Mouse (Mus musculus): ENCODE results near the gene Sept10.

The Sept10 gene

GRCm38 (mm10) chr10:59229205-59229820 lies 7.7 kb upstream of the Sept10 start:
- in situ Hi-C loops (cut with MboI; ENCODE audit: low sequenced_read_pairs): no loop called here

GRCm38 (mm10) chr10:59225137-59225536 lies 3.5 kb upstream of the Sept10 start:
- in situ Hi-C loops (cut with MboI; ENCODE audit: low sequenced_read_pairs): no loop called here

- in situ Hi-C loops (cut with MboI; ENCODE audit: low sequenced_read_pairs): no loop called here
Observed at GRCm38 (mm10) chr10:59223890-59224289, 2.2 kb upstream of the Sept10 start.

DNA sequence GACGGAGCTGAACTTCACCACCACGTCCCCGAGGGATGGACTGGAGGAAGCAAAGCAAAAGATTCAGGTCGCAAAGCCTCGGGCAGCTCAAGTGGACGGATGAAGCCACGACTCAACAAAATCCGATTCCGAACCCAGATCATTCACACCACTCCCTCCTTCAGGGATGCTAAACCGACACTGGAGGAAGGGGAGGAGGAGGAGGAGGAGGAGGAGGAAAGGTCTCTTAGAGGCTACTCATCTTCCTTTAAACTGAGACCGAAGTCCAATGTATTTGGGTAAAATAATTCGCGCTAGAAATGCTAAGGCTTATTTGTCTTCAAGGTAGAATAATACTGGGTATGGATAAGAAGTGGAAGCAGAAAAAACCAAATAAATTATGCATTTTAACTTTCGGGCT lies 1.7 kb upstream of the Sept10 start:
- in situ Hi-C loops (cut with MboI; ENCODE audit: low sequenced_read_pairs): no loop called here

GRCm38 (mm10) chr10:59222271-59223101 lies 839 bp upstream of the Sept10 start:
- in situ Hi-C loops (cut with MboI; ENCODE audit: low sequenced_read_pairs): no loop called here

DNA sequence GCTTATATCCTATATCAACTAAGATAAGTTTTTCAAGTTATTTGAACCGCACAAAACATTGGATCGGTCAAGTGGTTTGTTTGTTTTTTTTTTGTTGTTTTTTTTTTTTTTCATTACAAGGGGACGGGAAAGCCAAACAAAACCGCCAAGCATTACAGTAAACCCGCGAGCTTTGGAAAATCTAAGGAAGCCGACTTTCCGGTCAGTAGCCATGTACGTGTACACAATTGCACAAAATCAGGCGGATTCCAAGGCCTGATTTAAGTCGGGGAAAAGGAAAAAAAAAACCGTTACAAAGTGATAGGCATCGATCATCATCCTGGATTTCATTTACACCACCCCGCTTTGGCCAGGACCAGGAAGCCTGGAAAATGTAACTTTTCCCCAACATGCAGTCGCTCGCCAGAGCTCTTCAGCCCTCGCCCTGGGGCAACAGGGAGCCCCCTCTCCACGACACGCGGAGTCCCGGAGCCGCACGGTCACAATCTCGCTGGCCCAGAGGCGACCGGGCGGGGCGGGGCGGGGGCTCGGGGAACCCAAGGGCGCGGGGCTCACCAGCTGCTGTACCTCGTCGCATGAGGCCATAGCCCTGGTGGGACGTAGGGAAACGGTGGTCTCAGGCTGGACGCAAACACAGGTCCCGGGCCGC lies 699 bp downstream of the Sept10 start:
- in situ Hi-C loops (cut with MboI; ENCODE audit: low sequenced_read_pairs): no loop called here

DNA sequence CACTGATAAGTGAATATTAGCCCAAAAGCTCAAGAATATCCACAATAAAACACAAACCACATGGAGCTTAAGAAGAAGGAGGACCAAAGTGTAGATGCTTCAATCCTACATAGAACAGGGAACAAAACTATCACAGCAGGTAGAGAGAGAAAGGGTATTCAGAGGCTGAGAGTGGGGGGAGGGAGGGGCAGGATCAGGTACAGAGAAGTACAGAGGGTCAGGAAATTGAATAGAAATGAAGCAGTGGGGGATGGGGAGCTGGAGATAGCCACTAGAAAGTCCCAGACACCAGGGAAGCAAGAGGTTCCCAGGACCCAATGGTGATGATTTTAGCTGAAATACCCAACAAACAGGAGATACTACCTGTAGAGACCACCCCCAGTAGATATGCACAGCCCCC lies 21.6 kb downstream of the Sept10 start:
- in situ Hi-C loops (cut with MboI; ENCODE audit: low sequenced_read_pairs): no loop called here

DNA sequence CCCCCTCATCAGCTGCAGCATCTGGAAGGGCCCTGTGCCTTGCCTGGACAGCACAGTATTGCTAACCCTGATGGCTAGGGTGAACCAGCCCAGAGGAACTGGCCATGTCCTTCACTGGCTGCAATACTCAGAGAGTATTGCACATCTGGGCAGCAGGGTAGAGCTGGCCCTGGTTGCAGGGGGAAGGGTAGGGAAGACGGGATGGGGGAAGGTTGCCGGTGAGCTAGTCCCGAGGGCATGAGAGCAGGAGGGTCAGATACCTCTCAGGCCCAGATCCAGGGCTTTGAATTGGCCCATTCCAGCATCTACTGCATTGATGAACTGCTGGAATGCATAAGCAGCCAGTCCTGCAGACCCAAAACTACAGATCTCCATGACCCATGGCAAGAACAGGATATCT lies 24.9 kb downstream of the Sept10 start:
- in situ Hi-C loops (cut with MboI; ENCODE audit: low sequenced_read_pairs): no loop called here

DNA sequence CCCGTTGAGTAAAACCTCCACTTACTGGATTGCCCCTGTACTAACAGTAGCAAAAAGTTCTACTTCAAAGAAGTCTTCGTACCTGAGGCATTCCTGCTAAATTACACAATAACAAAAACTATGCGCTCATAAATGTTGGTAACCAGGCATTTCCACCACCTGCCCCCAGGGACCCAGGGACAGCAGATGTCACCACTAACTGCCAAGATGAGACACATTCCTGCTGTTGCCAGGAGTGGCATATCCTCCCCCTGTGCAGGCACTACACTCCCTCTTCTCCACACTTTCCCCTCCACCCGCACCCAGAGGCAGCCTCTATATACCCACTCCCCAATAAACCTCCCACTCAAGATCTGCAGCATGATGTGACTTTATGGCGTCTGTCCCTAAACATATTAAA lies 26.8 kb downstream of the Sept10 start:
- in situ Hi-C loops (cut with MboI; ENCODE audit: low sequenced_read_pairs): no loop called here

- in situ Hi-C loops (cut with MboI; ENCODE audit: low sequenced_read_pairs): no loop called here
Observed at GRCm38 (mm10) chr10:59182306-59182705, 39.3 kb downstream of the Sept10 start.

- in situ Hi-C loops (cut with MboI; ENCODE audit: low sequenced_read_pairs): no loop called here
Observed at GRCm38 (mm10) chr10:59179620-59180019, 42.0 kb downstream of the Sept10 start.

DNA sequence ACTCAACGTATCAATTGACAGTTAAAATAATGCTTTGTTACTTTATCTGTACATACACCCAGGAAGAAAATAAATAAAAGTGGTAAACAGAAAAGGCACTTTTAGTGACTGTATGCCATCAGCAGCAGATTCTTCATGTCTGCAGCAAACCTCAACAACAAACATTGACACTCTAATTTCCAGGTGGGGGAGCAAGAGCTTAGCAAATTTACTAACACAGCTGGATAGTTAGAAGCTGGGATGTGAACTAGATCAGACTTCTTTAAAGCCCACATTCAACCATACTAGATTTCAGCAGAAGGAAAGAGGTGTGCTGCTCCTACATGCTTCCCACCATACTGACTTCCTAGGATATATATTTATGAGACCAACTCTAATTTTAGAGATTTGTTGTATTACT lies 49.1 kb downstream of the Sept10 start:
- in situ Hi-C loops (cut with MboI; ENCODE audit: low sequenced_read_pairs): loop anchor here (25.0 kb wide), 1 partner anchor 690 kb away; no protein-coding TSS in a partner anchor

DNA sequence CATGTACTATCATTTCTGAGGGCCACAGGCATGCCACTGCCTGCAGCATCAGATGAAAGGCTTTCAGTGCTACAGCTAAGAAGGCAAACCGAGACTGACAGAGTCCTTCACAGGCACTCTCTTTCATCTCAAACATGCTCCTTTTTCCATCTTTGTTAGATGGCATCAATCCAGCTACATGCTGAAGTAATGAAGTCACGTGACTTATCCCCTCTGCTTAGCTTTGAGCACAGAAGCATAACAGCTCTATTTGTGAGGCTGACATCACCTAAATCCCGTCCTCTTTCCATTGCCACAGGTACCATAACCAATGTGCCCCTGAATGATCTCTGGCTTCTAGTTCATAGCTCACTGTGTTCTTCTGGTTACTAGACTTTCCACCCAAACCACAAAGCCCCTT lies 50.6 kb downstream of the Sept10 start:
- in situ Hi-C loops (cut with MboI; ENCODE audit: low sequenced_read_pairs): loop anchor here (25.0 kb wide), 1 partner anchor 691 kb away; no protein-coding TSS in a partner anchor

GRCm38 (mm10) chr10:59166104-59166944 lies 55.3 kb downstream of the Sept10 start:
- in situ Hi-C loops (cut with MboI; ENCODE audit: low sequenced_read_pairs): loop anchor here (10.0 to 25.0 kb wide), 2 partner anchors 118 to 696 kb away; no protein-coding TSS in a partner anchor

- in situ Hi-C loops (cut with MboI; ENCODE audit: low sequenced_read_pairs): loop anchor here (10.0 to 25.0 kb wide), 2 partner anchors 122 to 700 kb away; no protein-coding TSS in a partner anchor
Observed at GRCm38 (mm10) chr10:59162185-59162897, 59.3 kb downstream of the Sept10 start.

DNA sequence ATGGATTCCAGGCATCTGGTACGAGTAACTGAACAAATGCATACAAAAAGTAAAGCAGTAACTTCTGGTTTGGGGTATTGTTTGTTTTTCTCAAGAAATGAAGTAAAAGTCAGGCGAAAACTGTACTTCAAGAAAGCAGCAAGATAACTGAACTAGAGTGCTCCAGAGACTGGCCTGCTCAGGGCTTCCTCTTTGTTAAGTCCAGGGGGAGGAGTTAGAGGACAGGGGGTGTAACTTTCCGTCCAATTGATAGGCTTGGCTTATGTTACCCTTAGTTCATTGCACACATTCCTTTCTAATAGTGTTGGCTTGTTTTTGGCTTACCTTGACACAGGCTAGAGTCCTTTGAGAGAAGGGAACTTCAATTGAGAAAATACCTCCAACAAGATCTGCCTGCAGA lies 63.0 kb downstream of the Sept10 start:
- in situ Hi-C loops (cut with MboI; ENCODE audit: low sequenced_read_pairs): loop anchor here (25.0 kb wide), 1 partner anchor 704 kb away; no protein-coding TSS in a partner anchor

DNA sequence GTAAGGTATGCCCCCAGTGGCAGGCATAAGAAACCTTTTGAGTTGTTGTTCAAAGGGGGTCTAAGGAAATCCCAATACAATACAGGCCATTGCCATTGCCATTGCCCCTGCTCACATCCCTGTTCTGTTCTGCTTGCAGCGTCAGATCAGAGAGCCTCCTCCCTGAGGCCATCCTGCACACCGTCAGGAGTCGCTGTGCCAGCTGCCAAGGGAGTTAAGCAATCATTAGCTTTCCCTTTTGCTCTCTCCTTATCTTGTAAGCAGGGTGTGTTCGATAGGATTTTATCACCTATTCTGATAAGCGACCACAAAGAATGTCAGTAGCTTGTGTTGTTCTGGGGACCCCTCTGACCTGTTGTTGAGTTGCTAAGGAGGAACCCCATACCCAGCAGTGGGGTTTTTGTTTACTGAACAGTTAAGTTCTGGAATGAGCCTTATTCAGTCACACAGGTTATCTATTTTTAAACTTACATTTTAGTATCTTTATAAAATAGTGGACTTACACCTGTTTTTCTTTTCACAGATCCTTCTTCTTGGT lies 69.0 kb downstream of the Sept10 start:
- in situ Hi-C loops (cut with MboI; ENCODE audit: low sequenced_read_pairs): loop anchor here (25.0 kb wide), 1 partner anchor 710 kb away; no protein-coding TSS in a partner anchor

GRCm38 (mm10) chr10:59150938-59151657 lies 70.5 kb downstream of the Sept10 start:
- in situ Hi-C loops (cut with MboI; ENCODE audit: low sequenced_read_pairs): loop anchor here (25.0 kb wide), 1 partner anchor 711 kb away; no protein-coding TSS in a partner anchor

- in situ Hi-C loops (cut with MboI; ENCODE audit: low sequenced_read_pairs): loop anchor here (25.0 kb wide), 1 partner anchor 712 kb away; no protein-coding TSS in a partner anchor
Observed at GRCm38 (mm10) chr10:59149956-59150383, 71.7 kb downstream of the Sept10 start.
